Mouse (Mus musculus): ENCODE data around the gene Myo15. TPM values are rescaled to one million over a fixed set of nuclear protein-coding genes. Genes with fewer than 3 reads are reported as not detected.

Gene Myo15
- polyA plus RNA-seq, 1 experiment from 2014 or later, result 0.32 TPM

GRCm38 (mm10) chr11:60507281-60507680 lies 38.1 kb downstream of the Myo15 start:
- H3K4me3 ChIP-seq (replicated peaks), result no peak overlapping the region

GRCm38 (mm10) chr11:60508950-60509349 lies 39.8 kb downstream of the Myo15 start:
- WGBS (ENCODE audit: insufficient replicate concordance), result 2% methylated on average over 11 of the region's 11 CpGs
- Histone ChIP-seq H3K27ac (replicated peaks) (peak overlapping the region; percentile 68), H3K9ac (peak overlapping the region; percentile 43), H3K4me2 (peak overlapping the region; percentile 82), H3K9me3 (replicated peaks) (no peaks in the 10 kb centered on the region), H3K36me3 (replicated peaks) (no peaks in the 10 kb centered on the region), H3K4me3 (replicated peaks) (peak overlapping the region; percentile 55), H3K4me1 (replicated peaks) (peaks cover 39% of the 10 kb centered on the region), H3K27me3 (peaks cover 18% of the 10 kb centered on the region)
- ATAC-seq (ENCODE audit: insufficient read depth), result peak; percentile 92

More at GRCm38 (mm10) chr11:60507281-60507680, 38.1 kb downstream of the Myo15 start:
- Histone ChIP-seq H3K4me2 (no peak overlapping the region), H3K27ac (replicated peaks) (no peak overlapping the region), H3K36me3 (replicated peaks) (no peaks in the 10 kb centered on the region), H3K27me3 (peaks cover 26% of the 10 kb centered on the region), H3K9me3 (replicated peaks) (no peaks in the 10 kb centered on the region), H3K4me1 (replicated peaks) (peaks cover 39% of the 10 kb centered on the region), H3K9ac (no peak overlapping the region)
- 82% methylated on average over 13 of the region's 13 CpGs for WGBS (ENCODE audit: insufficient replicate concordance)
- ATAC-seq (ENCODE audit: insufficient read depth), result no peak

- WGBS (ENCODE audit: insufficient replicate concordance), result under 1% methylated on average over 25 of the region's 25 CpGs
- Histone ChIP-seq H3K27ac (replicated peaks) (peak overlapping the region; percentile 68), H3K9me3 (replicated peaks) (no peaks in the 10 kb centered on the region), H3K4me2 (peak overlapping the region; percentile 82), H3K27me3 (peaks cover 21% of the 10 kb centered on the region), H3K36me3 (replicated peaks) (no peaks in the 10 kb centered on the region), H3K4me1 (replicated peaks) (peaks cover 39% of the 10 kb centered on the region), H3K9ac (peak overlapping the region; percentile 43), H3K4me3 (replicated peaks) (peak overlapping the region; percentile 55)
- peak; percentile 81 for ATAC-seq (ENCODE audit: insufficient read depth)
Observed at GRCm38 (mm10) chr11:60509500-60509899, 40.4 kb downstream of the Myo15 start.

GRCm38 (mm10) chr11:60511893-60512292 lies 42.8 kb downstream of the Myo15 start:
- WGBS (ENCODE audit: insufficient replicate concordance), result 70% methylated on average over 1 of the region's 1 CpGs
- H3K9me3 ChIP-seq (replicated peaks), result no peaks in the 10 kb centered on the region
- no peak overlapping the region for H3K27ac ChIP-seq (replicated peaks)
- H3K27me3 ChIP-seq, result peaks cover 21% of the 10 kb centered on the region
- H3K9ac ChIP-seq, result no peak overlapping the region
- H3K4me2 ChIP-seq, result no peak overlapping the region
- H3K36me3 ChIP-seq (replicated peaks), result no peaks in the 10 kb centered on the region
- ATAC-seq (ENCODE audit: insufficient read depth), result no peak
- H3K4me3 ChIP-seq (replicated peaks), result no peak overlapping the region
- peaks cover 39% of the 10 kb centered on the region for H3K4me1 ChIP-seq (replicated peaks)

GRCm38 (mm10) chr11:60512520-60512919 lies 43.4 kb downstream of the Myo15 start:
- no peaks in the 10 kb centered on the region for H3K36me3 ChIP-seq (replicated peaks)
- ATAC-seq (ENCODE audit: insufficient read depth), result no peak
- 55% methylated on average over 2 of the region's 2 CpGs for WGBS (ENCODE audit: insufficient replicate concordance)
- peaks cover 21% of the 10 kb centered on the region for H3K27me3 ChIP-seq
- H3K4me1 ChIP-seq (replicated peaks), result peaks cover 39% of the 10 kb centered on the region
- H3K4me3 ChIP-seq (replicated peaks), result no peak overlapping the region
- H3K9ac ChIP-seq, result no peak overlapping the region
- no peaks in the 10 kb centered on the region for H3K9me3 ChIP-seq (replicated peaks)
- H3K4me2 ChIP-seq, result no peak overlapping the region
- H3K27ac ChIP-seq (replicated peaks), result no peak overlapping the region

- Histone ChIP-seq H3K4me3 (replicated peaks) (no peak overlapping the region), H3K4me2 (no peak overlapping the region), H3K9me3 (replicated peaks) (no peaks in the 10 kb centered on the region), H3K27me3 (peaks cover 14% of the 10 kb centered on the region), H3K4me1 (replicated peaks) (peaks cover 19% of the 10 kb centered on the region), H3K36me3 (replicated peaks) (no peaks in the 10 kb centered on the region), H3K27ac (replicated peaks) (no peak overlapping the region), H3K9ac (no peak overlapping the region)
- no peak for ATAC-seq (ENCODE audit: insufficient read depth)
- WGBS (ENCODE audit: insufficient replicate concordance), result 45% methylated on average over 2 of the region's 2 CpGs
Observed at GRCm38 (mm10) chr11:60514941-60515340, 45.8 kb downstream of the Myo15 start.

- Histone ChIP-seq H3K4me3 (replicated peaks) (no peak overlapping the region), H3K27me3 (peaks cover 5% of the 10 kb centered on the region; the same call in 1 of the 2 replicates), H3K9me3 (replicated peaks) (no peaks in the 10 kb centered on the region), H3K4me2 (no peak overlapping the region), H3K36me3 (replicated peaks) (no peaks in the 10 kb centered on the region), H3K9ac (no peak overlapping the region), H3K4me1 (replicated peaks) (no peaks in the 10 kb centered on the region), H3K27ac (replicated peaks) (no peak overlapping the region)
- 54% methylated on average over 4 of the region's 4 CpGs for WGBS (ENCODE audit: insufficient replicate concordance)
- no peak for ATAC-seq (ENCODE audit: insufficient read depth)
Observed at GRCm38 (mm10) chr11:60518305-60518704, 49.2 kb downstream of the Myo15 start.

GRCm38 (mm10) chr11:60522027-60522426 lies 52.9 kb downstream of the Myo15 start:
- no peak for ATAC-seq (ENCODE audit: insufficient read depth)
- WGBS (ENCODE audit: insufficient replicate concordance), result 53% methylated on average over 5 of the region's 5 CpGs
- Histone ChIP-seq H3K9me3 (replicated peaks) (no peaks in the 10 kb centered on the region), H3K27me3 (no peaks in the 10 kb centered on the region; the same call in 1 of the 2 replicates), H3K36me3 (replicated peaks) (no peaks in the 10 kb centered on the region), H3K27ac (replicated peaks) (no peak overlapping the region), H3K4me2 (no peak overlapping the region), H3K4me3 (replicated peaks) (no peak overlapping the region), H3K9ac (no peak overlapping the region), H3K4me1 (replicated peaks) (no peaks in the 10 kb centered on the region)

GRCm38 (mm10) chr11:60522661-60523365 lies 53.7 kb downstream of the Myo15 start:
- Histone ChIP-seq H3K9ac (no peak overlapping the region), H3K4me2 (no peak overlapping the region), H3K27me3 (no peaks in the 10 kb centered on the region; the same call in 1 of the 2 replicates), H3K27ac (replicated peaks) (no peak overlapping the region), H3K4me3 (replicated peaks) (no peak overlapping the region), H3K4me1 (replicated peaks) (no peaks in the 10 kb centered on the region), H3K9me3 (replicated peaks) (no peaks in the 10 kb centered on the region), H3K36me3 (replicated peaks) (no peaks in the 10 kb centered on the region)
- 70% methylated on average over 6 of the region's 6 CpGs for WGBS (ENCODE audit: insufficient replicate concordance)
- ATAC-seq (ENCODE audit: insufficient read depth), result no peak

- no peak for ATAC-seq (ENCODE audit: insufficient read depth)
- H3K27ac ChIP-seq (replicated peaks), result no peak overlapping the region
- WGBS (ENCODE audit: insufficient replicate concordance), result 68% methylated on average over 4 of the region's 4 CpGs
Observed at GRCm38 (mm10) chr11:60526461-60526860, 57.3 kb downstream of the Myo15 start.

GRCm38 (mm10) chr11:60535676-60536075 lies 66.5 kb downstream of the Myo15 start:
- no peak for ATAC-seq (ENCODE audit: insufficient read depth)
- no peak overlapping the region for H3K9ac ChIP-seq
- peaks cover 10% of the 10 kb centered on the region; the same call in 1 of the 2 replicates for H3K27me3 ChIP-seq
- 84% methylated on average over 2 of the region's 2 CpGs for WGBS (ENCODE audit: insufficient replicate concordance)
- H3K4me3 ChIP-seq (replicated peaks), result no peak overlapping the region
- H3K4me2 ChIP-seq, result peak overlapping the region; percentile 93; the same call in 1 of the 2 replicates
- H3K36me3 ChIP-seq (replicated peaks), result no peaks in the 10 kb centered on the region
- no peaks in the 10 kb centered on the region for H3K9me3 ChIP-seq (replicated peaks)
- H3K4me1 ChIP-seq (replicated peaks), result peaks cover 34% of the 10 kb centered on the region
- no peak overlapping the region for H3K27ac ChIP-seq (replicated peaks)

More at GRCm38 (mm10) chr11:60526461-60526860, 57.3 kb downstream of the Myo15 start:
- no peaks in the 10 kb centered on the region for H3K4me1 ChIP-seq (replicated peaks)
- no peak overlapping the region for H3K9ac ChIP-seq
- no peak overlapping the region for H3K4me3 ChIP-seq (replicated peaks)
- H3K36me3 ChIP-seq (replicated peaks), result no peaks in the 10 kb centered on the region
- H3K4me2 ChIP-seq, result no peak overlapping the region
- H3K27me3 ChIP-seq, result peaks cover 4% of the 10 kb centered on the region; the same call in 1 of the 2 replicates
- no peaks in the 10 kb centered on the region for H3K9me3 ChIP-seq (replicated peaks)
